Mouse (Mus musculus): ENCODE data around the gene Eif2s1.

GRCm38 (mm10) chr12:78862254-78862730, 673 bp downstream of the Eif2s1 start:
- TF ChIP-seq ZNF384 (IDR thresholded peaks at IDR 0.05; ENCODE audit: low read depth, low read length), result no peak
- TF ChIP-seq CTCF (conservative IDR thresholded peaks at IDR 0.05 in 1 of 2, IDR thresholded peaks at IDR 0.05 in 1 of 2; ENCODE audit: low read depth in 2 of 2, low read length in 2 of 2), result no peak
- TF ChIP-seq JUND (conservative IDR thresholded peaks at IDR 0.05; ENCODE audit: low read depth, low read length), result no peak
- TF ChIP-seq USF1 (IDR thresholded peaks at IDR 0.05; ENCODE audit: low read depth, low read length), result no peak
- TF ChIP-seq MAZ (IDR thresholded peaks at IDR 0.05; ENCODE audit: low read depth, low read length), result no peak
- no peak for TF ChIP-seq NELFE (IDR thresholded peaks at IDR 0.05; ENCODE audit: low read depth, low read length)

Data from CH12.LX (cell line).